Mouse (Mus musculus): ENCODE data around the gene Slc7a8. TPM values are rescaled to one million over a fixed set of nuclear protein-coding genes. Genes with fewer than 3 reads are reported as not detected.

Gene Slc7a8
- polyA plus RNA-seq, 1 experiment = 174 TPM

DNA sequence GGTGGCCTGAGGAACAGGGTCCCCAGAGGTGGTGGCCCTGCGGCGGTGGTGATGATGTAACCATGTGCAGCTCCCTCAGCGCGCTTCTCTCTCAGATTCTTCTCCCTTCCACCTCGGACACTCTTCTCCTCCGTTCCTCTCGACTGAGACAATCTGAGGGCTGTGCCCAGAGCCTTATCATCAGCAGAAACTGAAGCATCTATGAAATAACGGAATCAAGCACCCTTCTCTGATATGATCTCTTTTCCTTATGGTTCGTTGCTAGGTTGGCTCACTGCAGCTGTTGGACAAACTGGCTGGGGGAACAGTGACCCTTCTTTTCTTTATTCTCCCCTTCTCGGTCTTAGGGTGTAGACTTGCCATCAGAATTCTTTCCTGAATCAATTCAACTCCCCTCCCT lies 78.5 kb downstream of the Slc7a8 start:
- TF ChIP-seq POLR2A (IDR thresholded peaks at IDR 0.05; ENCODE audit: low read depth, low read length) = no peak
- TF ChIP-seq CTCF (IDR thresholded peaks at IDR 0.05; ENCODE audit: extremely low read depth, insufficient read length, insufficient replicate concordance, low read depth, low read length) = no peak
- no peaks in the 10 kb centered on the region for H3K27me3 ChIP-seq (ENCODE audit: control insufficient read depth, insufficient read depth, low read length)
- WGBS = 53% methylated on average over 10 of the region's 10 CpGs
- H3K4me3 ChIP-seq (ENCODE audit: low read depth, low read length) = no peak overlapping the region
- H3K4me1 ChIP-seq (ENCODE audit: control insufficient read depth, insufficient read depth, insufficient read length, low read length) = peaks cover 6% of the 10 kb centered on the region
- no peak overlapping the region for H3K27ac ChIP-seq (ENCODE audit: insufficient read depth, low read depth, low read length)
- H3K36me3 ChIP-seq (ENCODE audit: control insufficient read depth, insufficient read depth, low read length) = no peaks in the 10 kb centered on the region

DNA sequence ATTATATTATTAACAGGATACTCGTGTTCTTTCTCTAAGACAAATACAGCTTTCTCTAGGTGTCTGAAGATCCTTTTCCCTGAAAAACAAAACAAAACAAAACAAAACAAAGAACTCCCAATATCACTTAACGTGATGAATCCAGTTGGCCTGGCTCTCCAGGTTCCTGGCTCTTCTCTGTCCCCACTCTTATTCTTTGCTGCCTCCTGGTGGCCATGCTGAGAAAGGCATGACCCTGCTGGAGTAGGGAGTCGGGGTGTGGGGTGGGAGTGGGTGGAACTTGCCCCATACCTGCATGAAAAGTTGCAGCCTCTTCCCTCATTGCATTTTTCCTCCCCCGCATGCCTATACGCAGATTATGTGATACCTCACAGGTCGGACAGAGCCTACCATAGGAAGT lies 80.4 kb downstream of the Slc7a8 start:
- no peak overlapping the region for H3K4me3 ChIP-seq (ENCODE audit: low read depth, low read length)
- H3K36me3 ChIP-seq (ENCODE audit: control insufficient read depth, insufficient read depth, low read length) = no peaks in the 10 kb centered on the region
- TF ChIP-seq CTCF (IDR thresholded peaks at IDR 0.05; ENCODE audit: extremely low read depth, insufficient read length, insufficient replicate concordance, low read depth, low read length) (peak; percentile 88; the same call in 1 of the 2 replicates), POLR2A (IDR thresholded peaks at IDR 0.05; ENCODE audit: low read depth, low read length) (no peak)
- H3K27me3 ChIP-seq (ENCODE audit: control insufficient read depth, insufficient read depth, low read length) = no peaks in the 10 kb centered on the region
- no peak overlapping the region for H3K27ac ChIP-seq (ENCODE audit: insufficient read depth, low read depth, low read length)
- 9% methylated on average over 6 of the region's 6 CpGs for WGBS
- H3K4me1 ChIP-seq (ENCODE audit: control insufficient read depth, insufficient read depth, insufficient read length, low read length) = peaks cover 6% of the 10 kb centered on the region

GRCm38 (mm10) chr14:54699586-54699985 lies 82.2 kb downstream of the Slc7a8 start:
- 72% methylated on average over 3 of the region's 3 CpGs for WGBS

DNA sequence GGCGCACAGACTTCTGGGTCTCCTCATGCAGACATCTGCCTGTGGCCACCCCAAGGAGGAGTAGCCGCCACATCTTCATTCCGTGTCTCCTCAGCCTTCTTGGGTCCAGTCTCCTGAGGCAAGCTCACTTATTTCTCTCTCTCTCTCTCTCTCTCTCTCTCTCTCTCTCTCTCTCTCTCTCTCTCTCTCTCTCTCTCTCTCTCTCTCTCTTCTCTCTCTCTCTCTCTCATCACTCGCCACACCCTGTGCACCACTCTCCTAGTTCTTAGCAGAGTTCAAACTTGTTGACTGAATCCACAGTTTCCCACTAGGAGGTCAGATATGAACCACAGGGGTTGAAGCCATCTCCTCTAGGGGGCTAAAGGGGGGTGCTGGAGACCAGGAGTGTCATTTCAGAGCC lies 83.0 kb downstream of the Slc7a8 start, which contains the start of gene Gm29776:
Gene Gm29776, minus strand, starts transcription at position 101 of the 400 bp plus-strand sequence.
- peaks cover 1% of the 10 kb centered on the region; the same call in 1 of the 2 replicates for H3K36me3 ChIP-seq (ENCODE audit: control insufficient read depth, insufficient read depth, low read length)
- no peak within 1 kb of the TSS for H3K4me3 ChIP-seq (ENCODE audit: low read depth, low read length)
- H3K27me3 ChIP-seq (ENCODE audit: control insufficient read depth, insufficient read depth, low read length) = no peaks in the 10 kb centered on the region
- WGBS = 87% methylated on average over 4 of the region's 4 CpGs
- no peak for TF ChIP-seq POLR2A (IDR thresholded peaks at IDR 0.05; ENCODE audit: low read depth, low read length)
- H3K27ac ChIP-seq (ENCODE audit: insufficient read depth, low read depth, low read length) = no peak within 1 kb of the TSS
- no peaks in the 10 kb centered on the region; the same call in 1 of the 2 replicates for H3K4me1 ChIP-seq (ENCODE audit: control insufficient read depth, insufficient read depth, insufficient read length, low read length)

More at GRCm38 (mm10) chr14:54699586-54699985, 82.2 kb downstream of the Slc7a8 start:
- no peak overlapping the region for H3K4me3 ChIP-seq (ENCODE audit: low read depth, low read length)
- no peaks in the 10 kb centered on the region for H3K36me3 ChIP-seq (ENCODE audit: control insufficient read depth, insufficient read depth, low read length)
- no peak for TF ChIP-seq CTCF (IDR thresholded peaks at IDR 0.05; ENCODE audit: extremely low read depth, insufficient read length, insufficient replicate concordance, low read depth, low read length)
- TF ChIP-seq POLR2A (IDR thresholded peaks at IDR 0.05; ENCODE audit: low read depth, low read length) = no peak
- H3K27ac ChIP-seq (ENCODE audit: insufficient read depth, low read depth, low read length) = no peak overlapping the region
- no peaks in the 10 kb centered on the region for H3K27me3 ChIP-seq (ENCODE audit: control insufficient read depth, insufficient read depth, low read length)
- no peaks in the 10 kb centered on the region; the same call in 1 of the 2 replicates for H3K4me1 ChIP-seq (ENCODE audit: control insufficient read depth, insufficient read depth, insufficient read length, low read length)

GRCm38 (mm10) chr14:54696752-54697151 lies 85.0 kb downstream of the Slc7a8 start:
- no peaks in the 10 kb centered on the region for H3K27me3 ChIP-seq (ENCODE audit: control insufficient read depth, insufficient read depth, low read length)
- H3K36me3 ChIP-seq (ENCODE audit: control insufficient read depth, insufficient read depth, low read length) = peaks cover 3% of the 10 kb centered on the region; the same call in 1 of the 2 replicates
- 88% methylated on average over 4 of the region's 4 CpGs for WGBS
- H3K4me1 ChIP-seq (ENCODE audit: control insufficient read depth, insufficient read depth, insufficient read length, low read length) = no peaks in the 10 kb centered on the region; the same call in 1 of the 2 replicates
- TF ChIP-seq CTCF (IDR thresholded peaks at IDR 0.05; ENCODE audit: extremely low read depth, insufficient read length, insufficient replicate concordance, low read depth, low read length) = no peak
- no peak for TF ChIP-seq POLR2A (IDR thresholded peaks at IDR 0.05; ENCODE audit: low read depth, low read length)
- H3K4me3 ChIP-seq (ENCODE audit: low read depth, low read length) = no peak overlapping the region
- H3K27ac ChIP-seq (ENCODE audit: insufficient read depth, low read depth, low read length) = no peak overlapping the region

DNA sequence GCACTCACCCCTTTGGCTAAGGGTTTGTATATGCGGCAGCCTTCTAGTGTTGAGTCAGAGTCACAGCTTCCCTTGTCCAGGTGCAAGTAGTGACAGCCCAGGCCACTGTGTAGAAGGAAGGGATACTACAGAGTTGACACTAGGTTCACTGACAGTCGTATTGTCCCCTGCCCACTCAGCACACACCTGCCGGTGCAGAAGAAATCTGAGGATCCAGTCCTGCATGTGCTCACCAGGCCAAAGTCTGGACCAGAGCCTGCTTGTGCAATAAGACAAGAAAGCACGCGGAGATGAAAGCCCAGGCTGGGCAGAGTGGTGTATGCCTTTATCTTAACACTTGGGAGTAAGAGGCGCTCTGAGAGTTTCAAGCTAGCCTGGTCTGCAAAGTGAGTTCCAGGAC lies 86.7 kb downstream of the Slc7a8 start:
- WGBS = 27% methylated on average over 6 of the region's 6 CpGs
- H3K27me3 ChIP-seq (ENCODE audit: control insufficient read depth, insufficient read depth, low read length) = no peaks in the 10 kb centered on the region
- H3K4me3 ChIP-seq (ENCODE audit: low read depth, low read length) = no peak overlapping the region
- no peaks in the 10 kb centered on the region; the same call in 1 of the 2 replicates for H3K4me1 ChIP-seq (ENCODE audit: control insufficient read depth, insufficient read depth, insufficient read length, low read length)
- TF ChIP-seq POLR2A (IDR thresholded peaks at IDR 0.05; ENCODE audit: low read depth, low read length) = no peak
- TF ChIP-seq CTCF (IDR thresholded peaks at IDR 0.05; ENCODE audit: extremely low read depth, insufficient read length, insufficient replicate concordance, low read depth, low read length) = no peak
- peaks cover 10% of the 10 kb centered on the region for H3K36me3 ChIP-seq (ENCODE audit: control insufficient read depth, insufficient read depth, low read length)
- H3K27ac ChIP-seq (ENCODE audit: insufficient read depth, low read depth, low read length) = no peak overlapping the region

DNA sequence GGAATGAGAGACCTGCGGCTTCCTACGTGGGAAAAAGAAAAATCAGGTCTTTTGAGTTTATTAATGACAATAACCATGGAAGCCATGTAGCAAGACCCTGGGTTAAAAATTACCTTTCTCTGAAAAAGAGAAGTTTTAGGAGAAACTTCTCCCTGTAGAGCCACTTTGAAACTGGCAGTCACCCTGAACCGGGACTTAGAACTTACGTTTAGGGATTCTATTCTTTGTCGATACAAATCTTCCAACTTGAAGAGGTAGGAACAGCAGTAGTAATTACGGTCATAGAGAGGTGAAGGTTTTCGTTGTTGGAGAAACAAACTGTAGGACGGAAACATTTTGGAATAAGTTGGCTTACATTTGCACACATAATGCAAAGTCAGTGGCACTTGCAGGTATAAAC lies 94.5 kb downstream of the Slc7a8 start:
- Histone ChIP-seq H3K4me3 (ENCODE audit: low read depth, low read length) (peak overlapping the region; percentile 95), H3K4me1 (ENCODE audit: control insufficient read depth, insufficient read depth, insufficient read length, low read length) (peaks cover 2% of the 10 kb centered on the region; the same call in 1 of the 2 replicates), H3K36me3 (ENCODE audit: control insufficient read depth, insufficient read depth, low read length) (peaks cover 23% of the 10 kb centered on the region), H3K27me3 (ENCODE audit: control insufficient read depth, insufficient read depth, low read length) (no peaks in the 10 kb centered on the region), H3K27ac (ENCODE audit: insufficient read depth, low read depth, low read length) (peak overlapping the region; percentile 68)
- WGBS = 0% methylated on average over 8 of the region's 8 CpGs
- TF ChIP-seq CTCF (IDR thresholded peaks at IDR 0.05; ENCODE audit: extremely low read depth, insufficient read length, insufficient replicate concordance, low read depth, low read length) (no peak), POLR2A (IDR thresholded peaks at IDR 0.05; ENCODE audit: low read depth, low read length) (no peak)
